Mouse (Mus musculus): ENCODE measurements at regions not wholly inside any gene's neighbourhood (a gene's known extent, or its start where the extent isn't known, plus 50 kb on each side); places are given as distances from the start of the nearest gene placed in this dataset.

DNA sequence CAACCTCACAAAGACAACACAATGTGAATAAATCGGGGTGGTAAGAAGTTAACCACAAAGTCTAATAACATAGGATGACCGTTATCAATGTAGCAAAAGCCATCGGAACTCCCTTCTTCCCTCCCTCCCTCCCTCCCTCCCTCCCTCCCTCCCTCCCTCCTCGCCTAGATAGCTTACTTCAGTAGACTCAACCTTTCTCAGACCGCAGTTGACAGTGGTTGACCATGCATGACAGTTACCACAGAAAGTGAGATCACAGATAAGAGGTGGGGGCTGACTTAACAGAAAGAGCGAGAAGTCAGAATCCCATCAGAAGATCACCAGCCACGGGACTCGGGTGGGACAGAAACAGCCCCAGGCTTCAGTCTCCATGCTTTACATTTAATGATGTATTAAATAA lies 297.8 kb upstream of the Runx1 start:
- Histone ChIP-seq H3K36me3 (no peaks in the 10 kb centered on the region), H3K4me3 (replicated peaks) (no peak overlapping the region), H3K27ac (replicated peaks) (no peak overlapping the region), H3K9me3 (replicated peaks) (no peaks in the 10 kb centered on the region), H3K4me1 (no peaks in the 10 kb centered on the region), H3K9ac (no peak overlapping the region), H3K4me2 (replicated peaks) (no peak overlapping the region), H3K27me3 (no peaks in the 10 kb centered on the region)
- ATAC-seq (ENCODE audit: insufficient number of reproducible peaks, low FRiP score, low TSS enrichment, low read depth), result no peak
- WGBS, result 82% methylated on average over 8 of the region's 8 CpGs

DNA sequence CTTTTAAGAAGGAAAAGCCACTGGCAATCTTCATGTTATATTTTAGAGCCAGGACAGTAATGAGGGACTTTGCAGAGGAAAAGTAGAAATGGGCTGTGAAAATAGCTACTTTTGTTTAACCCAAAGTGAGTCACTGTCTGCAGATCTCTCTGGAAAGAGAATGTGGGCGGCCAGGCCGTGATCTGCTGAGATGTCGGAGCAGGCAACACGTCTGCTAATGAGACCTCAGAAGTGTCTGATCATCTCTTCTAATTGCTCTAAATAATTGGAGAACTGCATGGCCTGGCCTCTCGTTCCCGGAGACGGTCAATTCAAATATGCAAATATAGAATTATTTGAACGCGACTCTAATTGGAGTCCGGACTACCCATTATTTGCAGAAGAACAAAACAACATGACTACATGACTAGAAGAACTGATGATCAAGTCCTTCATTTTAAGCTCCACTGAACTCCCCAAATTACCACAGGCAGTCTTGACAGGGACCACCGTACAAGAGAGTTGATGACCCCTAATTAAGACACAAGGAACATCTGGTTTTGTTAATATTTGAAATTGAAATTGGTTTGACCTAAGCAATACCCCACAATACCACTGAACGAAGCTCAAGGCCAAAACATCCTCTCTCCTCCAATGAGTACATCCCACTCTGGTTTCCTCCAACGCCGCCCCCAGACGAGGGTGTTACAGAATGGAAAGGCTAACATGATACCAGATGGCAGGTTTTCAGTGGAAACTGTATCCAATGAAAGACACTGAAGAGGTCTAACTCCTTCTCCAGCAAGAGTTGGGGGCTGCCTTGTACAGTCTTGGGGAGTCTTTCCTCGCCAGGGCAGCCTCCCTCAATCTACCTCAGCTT lies 290.4 kb upstream of the Runx1 start:
- WGBS, result 75% methylated on average over 16 of the region's 16 CpGs
- H3K9ac ChIP-seq, result no peak overlapping the region
- ATAC-seq (ENCODE audit: insufficient number of reproducible peaks, low FRiP score, low TSS enrichment, low read depth), result no peak

DNA sequence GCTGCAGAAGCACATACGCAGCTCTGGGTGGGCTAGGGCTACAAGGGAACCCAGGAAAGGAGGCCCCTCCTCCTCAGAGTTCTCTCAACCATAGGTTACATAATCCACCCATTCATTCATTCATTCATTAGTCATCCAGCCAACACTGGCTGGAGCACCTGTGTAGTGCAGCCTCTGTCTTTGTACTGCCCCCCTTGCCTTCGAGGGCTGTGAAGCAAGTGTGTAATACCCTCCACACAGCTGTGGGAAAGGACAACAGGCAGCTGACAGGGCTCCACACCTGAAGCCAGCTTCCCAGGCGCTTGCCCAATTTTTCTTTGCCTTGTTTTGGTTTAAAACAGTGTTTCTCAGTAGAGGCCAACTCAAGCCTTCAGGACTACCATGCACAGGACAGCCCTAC lies 285.0 kb upstream of the Runx1 start:
- Histone ChIP-seq H3K9ac (no peak overlapping the region), H3K27ac (replicated peaks) (no peak overlapping the region), H3K27me3 (no peaks in the 10 kb centered on the region), H3K4me1 (peaks cover 12% of the 10 kb centered on the region; the same call in 1 of the 2 replicates), H3K36me3 (no peaks in the 10 kb centered on the region; the same call in 1 of the 2 replicates), H3K9me3 (replicated peaks) (no peaks in the 10 kb centered on the region), H3K4me3 (replicated peaks) (no peak overlapping the region), H3K4me2 (replicated peaks) (no peak overlapping the region)
- ATAC-seq (ENCODE audit: insufficient number of reproducible peaks, low FRiP score, low TSS enrichment, low read depth), result peak; percentile 43; the same call in 1 of the 2 replicates
- 67% methylated on average over 3 of the region's 3 CpGs for WGBS

More for the DNA sequence above, 290.4 kb upstream of the Runx1 start:
- Histone ChIP-seq H3K4me3 (replicated peaks) (no peak overlapping the region), H3K4me2 (replicated peaks) (no peak overlapping the region), H3K27me3 (no peaks in the 10 kb centered on the region), H3K4me1 (no peaks in the 10 kb centered on the region), H3K9me3 (replicated peaks) (no peaks in the 10 kb centered on the region), H3K27ac (replicated peaks) (no peak overlapping the region), H3K36me3 (no peaks in the 10 kb centered on the region)

DNA sequence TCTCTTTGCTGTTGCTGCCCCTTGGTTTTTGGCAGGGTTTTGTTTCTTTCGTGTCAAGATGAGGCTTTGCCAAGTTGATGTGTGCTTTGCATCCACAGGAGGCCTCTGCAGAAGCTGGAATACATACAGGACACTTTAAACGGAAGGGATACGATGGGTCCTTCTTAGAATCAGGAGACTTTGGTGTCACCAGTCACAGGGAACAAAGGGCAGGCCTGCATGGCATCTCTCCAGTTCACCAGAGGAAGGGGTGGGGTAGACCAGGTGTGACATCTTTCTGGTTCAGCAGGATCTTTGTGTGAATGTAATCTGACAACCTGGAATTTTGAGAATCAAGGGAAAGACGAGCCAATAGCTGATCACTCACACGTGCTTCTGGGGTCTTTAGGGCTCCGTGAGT lies 284.5 kb upstream of the Runx1 start:
- Histone ChIP-seq H3K27ac (replicated peaks) (no peak overlapping the region), H3K4me2 (replicated peaks) (no peak overlapping the region), H3K36me3 (no peaks in the 10 kb centered on the region; the same call in 1 of the 2 replicates), H3K27me3 (no peaks in the 10 kb centered on the region), H3K9ac (no peak overlapping the region), H3K4me3 (replicated peaks) (no peak overlapping the region), H3K4me1 (peaks cover 12% of the 10 kb centered on the region; the same call in 1 of the 2 replicates), H3K9me3 (replicated peaks) (no peaks in the 10 kb centered on the region)
- WGBS, result 65% methylated on average over 6 of the region's 6 CpGs
- no peak for ATAC-seq (ENCODE audit: insufficient number of reproducible peaks, low FRiP score, low TSS enrichment, low read depth)

DNA sequence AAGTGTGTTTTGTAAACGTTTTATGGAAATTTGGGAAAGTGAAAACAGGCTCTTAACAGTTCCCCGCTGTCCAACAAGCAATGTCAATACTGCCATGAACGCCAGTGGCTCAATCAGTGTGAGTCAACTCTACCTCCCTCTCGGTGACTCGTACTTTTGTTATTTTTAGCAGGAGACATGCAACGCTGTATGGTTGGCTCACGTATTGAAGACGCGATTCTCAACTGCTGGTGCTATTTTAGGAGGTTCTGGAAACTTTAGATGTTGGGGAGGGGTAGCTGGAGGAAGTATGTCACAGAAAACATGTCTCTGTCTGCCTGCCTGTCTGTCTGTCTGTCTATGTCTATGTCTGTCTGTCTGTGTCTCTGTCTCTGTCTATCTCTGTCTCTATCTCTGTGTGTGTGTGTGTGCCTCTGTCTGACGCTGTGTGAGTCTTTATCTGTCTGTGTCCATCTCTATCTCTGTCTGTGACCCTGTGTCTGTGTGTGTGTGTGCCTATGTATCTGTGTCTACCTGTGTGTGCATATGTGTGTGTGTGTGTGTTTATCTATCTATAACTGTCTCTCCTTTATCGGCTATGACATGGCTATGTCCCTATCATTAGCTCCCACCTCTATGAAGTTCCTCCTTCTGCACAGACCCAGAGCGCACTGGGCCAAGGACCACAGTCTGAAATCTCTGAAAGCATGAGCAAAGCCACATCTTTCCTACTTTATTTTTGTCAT lies 283.9 kb upstream of the Runx1 start:
- H3K36me3 ChIP-seq, result no peaks in the 10 kb centered on the region; the same call in 1 of the 2 replicates
- H3K4me3 ChIP-seq (replicated peaks), result no peak overlapping the region
- H3K27me3 ChIP-seq, result no peaks in the 10 kb centered on the region
- WGBS, result 52% methylated on average over 12 of the region's 12 CpGs
- no peak overlapping the region for H3K27ac ChIP-seq (replicated peaks)
- no peak overlapping the region for H3K4me2 ChIP-seq (replicated peaks)
- no peak overlapping the region for H3K9ac ChIP-seq
- peaks cover 12% of the 10 kb centered on the region; the same call in 1 of the 2 replicates for H3K4me1 ChIP-seq
- ATAC-seq (ENCODE audit: insufficient number of reproducible peaks, low FRiP score, low TSS enrichment, low read depth), result no peak
- H3K9me3 ChIP-seq (replicated peaks), result no peaks in the 10 kb centered on the region

DNA sequence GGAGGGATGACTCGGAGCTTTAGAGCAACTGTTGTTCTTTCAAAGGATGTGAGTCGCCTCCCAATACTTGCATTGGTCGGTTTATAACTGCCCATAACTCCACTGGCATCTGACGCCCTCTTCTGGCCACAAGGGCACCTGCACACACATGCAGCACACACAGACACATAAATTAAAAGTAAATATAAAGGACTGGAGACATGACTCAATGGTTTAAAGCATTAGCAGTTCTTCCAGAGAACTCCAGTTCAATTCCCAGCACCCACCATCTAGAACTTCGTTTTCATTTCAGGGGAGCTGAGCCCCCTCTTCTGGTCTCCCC lies 281.5 kb upstream of the Runx1 start:
- H3K4me2 ChIP-seq (replicated peaks), result no peak overlapping the region
- ATAC-seq (ENCODE audit: insufficient number of reproducible peaks, low FRiP score, low TSS enrichment, low read depth), result no peak
- no peak overlapping the region for H3K9ac ChIP-seq
- no peaks in the 10 kb centered on the region for H3K9me3 ChIP-seq (replicated peaks)
- H3K4me3 ChIP-seq (replicated peaks), result no peak overlapping the region
- WGBS, result 81% methylated on average over 5 of the region's 5 CpGs
- no peak overlapping the region for H3K27ac ChIP-seq (replicated peaks)
- H3K36me3 ChIP-seq, result no peaks in the 10 kb centered on the region; the same call in 1 of the 2 replicates
- H3K4me1 ChIP-seq, result peaks cover 12% of the 10 kb centered on the region; the same call in 1 of the 2 replicates
- no peaks in the 10 kb centered on the region for H3K27me3 ChIP-seq

DNA sequence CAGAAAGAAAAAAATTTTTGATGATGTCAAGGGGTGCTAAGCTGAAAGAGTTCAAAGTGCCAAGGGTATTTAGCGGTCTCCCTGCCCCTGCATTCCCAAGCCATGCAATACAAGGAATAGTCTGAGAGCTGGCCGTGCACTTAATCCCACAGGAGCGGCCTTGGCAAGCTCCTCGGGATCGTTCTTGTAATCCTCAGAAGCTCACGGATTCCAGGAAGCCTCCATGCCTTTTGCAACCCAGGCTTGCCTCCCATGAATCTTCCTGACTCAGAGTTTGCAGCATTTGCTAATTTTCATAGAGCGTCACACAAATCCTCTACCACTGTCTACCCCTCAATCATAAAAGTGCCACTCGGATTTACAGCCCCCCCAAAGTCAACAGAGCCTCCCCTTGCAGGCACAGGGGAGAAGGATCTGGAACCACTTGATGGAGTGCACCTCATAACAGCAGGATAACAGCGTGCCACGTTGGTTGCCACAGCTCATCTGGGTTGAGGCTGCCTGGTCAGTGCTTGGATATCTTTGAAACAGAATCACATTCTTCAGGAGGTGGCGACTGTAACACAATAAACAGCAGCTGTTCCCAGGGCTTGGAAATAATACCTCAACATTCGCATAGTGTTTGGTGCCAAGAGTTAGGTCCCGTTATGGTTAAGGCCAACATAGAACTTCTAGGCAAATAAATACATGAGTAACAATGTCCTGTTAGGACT lies 281.0 kb upstream of the Runx1 start:
- H3K4me1 ChIP-seq, result peaks cover 12% of the 10 kb centered on the region; the same call in 1 of the 2 replicates
- H3K4me3 ChIP-seq (replicated peaks), result no peak overlapping the region
- no peak overlapping the region for H3K27ac ChIP-seq (replicated peaks)
- H3K36me3 ChIP-seq, result no peaks in the 10 kb centered on the region; the same call in 1 of the 2 replicates
- no peaks in the 10 kb centered on the region for H3K27me3 ChIP-seq
- no peaks in the 10 kb centered on the region for H3K9me3 ChIP-seq (replicated peaks)
- no peak for ATAC-seq (ENCODE audit: insufficient number of reproducible peaks, low FRiP score, low TSS enrichment, low read depth)
- 64% methylated on average over 13 of the region's 13 CpGs for WGBS
- H3K4me2 ChIP-seq (replicated peaks), result no peak overlapping the region
- H3K9ac ChIP-seq, result no peak overlapping the region

DNA sequence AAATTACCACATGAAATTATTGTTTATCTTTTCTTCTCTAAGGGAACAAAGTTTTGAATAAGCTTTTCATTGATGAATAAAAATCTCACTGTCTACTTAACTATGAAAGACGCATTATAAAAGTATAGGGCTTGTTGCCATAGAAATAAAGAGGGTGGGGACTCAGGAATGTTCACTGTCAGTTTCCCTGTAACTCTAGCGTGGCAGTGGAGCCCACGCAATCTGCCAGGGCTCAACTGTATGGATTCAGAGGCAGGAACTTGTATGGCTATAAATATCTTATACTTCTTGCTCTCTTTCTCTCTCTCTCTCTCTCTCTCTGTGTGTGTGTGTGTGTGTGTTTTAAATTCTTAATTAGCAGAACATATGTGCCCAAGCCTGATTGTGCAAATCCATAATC lies 276.2 kb upstream of the Runx1 start:
- Histone ChIP-seq H3K4me2 (replicated peaks) (no peak overlapping the region), H3K27me3 (no peaks in the 10 kb centered on the region), H3K9me3 (replicated peaks) (no peaks in the 10 kb centered on the region), H3K27ac (replicated peaks) (peak overlapping the region; percentile 22; the same call in 1 of the 2 replicates), H3K36me3 (no peaks in the 10 kb centered on the region), H3K9ac (no peak overlapping the region), H3K4me3 (replicated peaks) (no peak overlapping the region), H3K4me1 (0 out of 2 replicates have a peak, but pooled peaks cover 3% of the 10 kb centered on the region)
- ATAC-seq (ENCODE audit: insufficient number of reproducible peaks, low FRiP score, low TSS enrichment, low read depth), result no peak; the same call in 1 of the 2 replicates
- 28% methylated on average over 3 of the region's 3 CpGs for WGBS

DNA sequence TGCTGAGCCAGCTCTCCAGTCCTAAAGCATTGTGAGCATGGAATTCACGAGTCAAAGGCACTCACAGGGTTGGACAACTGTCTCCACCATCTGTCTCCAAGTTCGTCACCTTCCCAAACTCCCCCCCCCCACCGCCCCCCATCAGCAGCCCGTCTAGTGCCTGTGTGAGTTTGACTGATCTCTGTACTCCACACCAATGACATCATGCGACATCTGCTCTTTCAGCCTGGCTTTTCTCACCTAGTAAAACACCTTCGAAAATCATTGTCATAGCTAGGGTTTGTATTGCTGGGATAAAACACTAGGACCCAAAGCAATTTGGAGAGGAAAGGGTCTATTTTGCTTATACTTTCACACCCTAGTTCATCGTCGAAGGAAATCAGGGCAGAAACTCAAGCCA lies 272.1 kb upstream of the Runx1 start:
- no peaks in the 10 kb centered on the region for H3K36me3 ChIP-seq
- 64% methylated on average over 8 of the region's 8 CpGs for WGBS
- no peak for ATAC-seq (ENCODE audit: insufficient number of reproducible peaks, low FRiP score, low TSS enrichment, low read depth)
- H3K27me3 ChIP-seq, result no peaks in the 10 kb centered on the region
- H3K4me1 ChIP-seq, result peaks cover 8% of the 10 kb centered on the region; the same call in 1 of the 2 replicates
- no peak overlapping the region for H3K4me2 ChIP-seq (replicated peaks)
- no peak overlapping the region for H3K9ac ChIP-seq
- H3K9me3 ChIP-seq (replicated peaks), result no peaks in the 10 kb centered on the region
- no peak overlapping the region for H3K27ac ChIP-seq (replicated peaks)
- no peak overlapping the region for H3K4me3 ChIP-seq (replicated peaks)

DNA sequence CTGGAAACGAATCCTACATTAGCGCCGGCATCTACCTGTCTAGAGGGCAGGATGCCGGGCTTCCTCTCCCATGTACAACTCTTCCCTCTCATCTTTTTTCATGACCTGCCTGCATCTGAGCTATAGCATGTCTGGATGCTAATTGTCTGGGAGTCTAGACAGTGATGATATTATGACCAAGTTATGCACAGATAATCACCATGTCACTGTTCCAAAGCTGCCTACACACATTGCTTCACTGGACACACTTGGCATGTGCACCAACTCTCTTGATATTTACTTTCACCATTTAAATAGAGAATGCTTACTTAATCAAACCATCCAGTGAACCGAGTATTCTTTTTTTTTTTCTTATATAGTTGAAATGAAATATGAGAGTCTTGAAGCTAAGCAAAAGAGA lies 270.2 kb upstream of the Runx1 start:
- Histone ChIP-seq H3K4me3 (replicated peaks) (no peak overlapping the region), H3K4me2 (replicated peaks) (no peak overlapping the region), H3K9me3 (replicated peaks) (no peaks in the 10 kb centered on the region), H3K4me1 (peaks cover 17% of the 10 kb centered on the region; the same call in 1 of the 2 replicates), H3K27ac (replicated peaks) (no peak overlapping the region), H3K36me3 (no peaks in the 10 kb centered on the region), H3K9ac (no peak overlapping the region), H3K27me3 (no peaks in the 10 kb centered on the region)
- WGBS, result 71% methylated on average over 5 of the region's 5 CpGs
- ATAC-seq (ENCODE audit: insufficient number of reproducible peaks, low FRiP score, low TSS enrichment, low read depth), result no peak

DNA sequence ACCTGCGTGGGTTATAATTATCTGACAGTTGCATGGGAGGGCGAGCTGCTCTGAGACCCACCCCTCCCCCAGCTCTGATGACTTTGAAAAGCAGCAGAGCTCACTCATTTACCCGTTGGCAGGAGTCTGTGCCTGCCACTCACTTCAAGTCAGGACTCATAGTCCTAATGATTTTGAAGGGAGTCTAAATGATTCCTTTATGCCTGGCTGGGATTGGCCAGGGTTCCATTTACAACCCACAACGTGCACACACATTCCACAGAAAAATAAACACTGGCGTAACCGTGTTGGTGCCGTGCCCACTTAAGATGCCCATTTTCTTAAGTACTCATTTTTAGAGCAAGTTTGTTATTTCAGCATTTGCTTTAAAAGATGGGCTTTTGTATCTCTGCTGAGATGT lies 266.8 kb upstream of the Runx1 start:
- no peaks in the 10 kb centered on the region for H3K9me3 ChIP-seq (replicated peaks)
- H3K4me2 ChIP-seq (replicated peaks), result peak overlapping the region; percentile 15; the same call in 1 of the 2 replicates
- peak; percentile 63 for ATAC-seq (ENCODE audit: insufficient number of reproducible peaks, low FRiP score, low TSS enrichment, low read depth)
- no peaks in the 10 kb centered on the region for H3K27me3 ChIP-seq
- 20% methylated on average over 7 of the region's 7 CpGs for WGBS
- no peak overlapping the region for H3K4me3 ChIP-seq (replicated peaks)
- no peaks in the 10 kb centered on the region for H3K36me3 ChIP-seq
- no peak overlapping the region for H3K9ac ChIP-seq
- H3K27ac ChIP-seq (replicated peaks), result peak overlapping the region; percentile 77
- H3K4me1 ChIP-seq, result peaks cover 17% of the 10 kb centered on the region; the same call in 1 of the 2 replicates
